Mouse (Mus musculus): ENCODE results near the gene Zfp280c. TPM values are rescaled to one million over a fixed set of nuclear protein-coding genes. Genes with fewer than 3 reads are reported as not detected.

Zfp280c gene
- 11.1 and 11.2 TPM in 2 replicates for polyA plus RNA-seq (2015; fragmentation: Nextera tagmentation; extraction: Ambion mirVana)

DNA sequence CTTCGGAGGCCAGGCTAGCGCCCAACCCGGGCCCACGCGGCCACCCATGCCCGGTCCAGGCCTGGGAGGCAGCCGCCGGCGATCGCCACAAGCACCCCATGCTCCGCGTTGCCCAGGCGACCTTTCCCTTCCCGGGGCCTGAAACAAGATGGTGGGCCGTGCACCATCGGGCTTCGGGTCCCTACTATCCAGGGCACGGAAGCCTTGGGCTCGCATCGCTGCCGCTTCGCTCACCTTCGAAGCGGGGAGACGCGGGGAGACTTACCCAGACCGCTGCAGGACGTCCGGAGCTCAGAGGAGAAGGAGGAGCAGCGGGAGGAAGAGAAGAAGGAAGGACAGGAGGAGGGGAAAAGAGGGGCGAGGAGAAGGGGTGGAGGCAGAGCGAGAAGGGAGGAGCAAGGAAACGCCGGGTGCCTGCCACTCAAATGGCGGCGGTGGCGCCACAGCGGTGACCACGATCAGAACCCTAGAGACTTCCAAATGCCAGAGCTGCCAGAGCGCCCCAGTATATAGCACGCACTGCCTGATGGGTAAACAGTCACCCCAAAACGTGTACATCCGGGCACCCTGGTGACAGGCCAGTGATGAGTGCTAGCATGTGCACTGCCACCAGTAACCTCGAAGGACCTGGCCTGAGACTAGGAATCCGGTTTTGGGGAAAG lies at the start of gene Zfp280c:
TSS of gene Zfp280c (minus strand) at position 406 of the 662 bp plus-strand sequence.
- no peaks in the 10 kb centered on the region for H3K27me3 ChIP-seq
- WGBS: 24% methylated on average over 39 of the region's 45 CpGs
- ATAC-seq (ENCODE audit: low FRiP score): peak; percentile 93
- no peaks in the 10 kb centered on the region for H3K9me3 ChIP-seq
- peak within 1 kb of the TSS; percentile 60 for H3K4me3 ChIP-seq
- H3K4me2 ChIP-seq: peak within 1 kb of the TSS; percentile 56
- H3K9ac ChIP-seq: peak within 1 kb of the TSS; percentile 82
- peak within 1 kb of the TSS; percentile 88 for H3K27ac ChIP-seq
- H3K4me1 ChIP-seq (replicated peaks): peaks cover 6% of the 10 kb centered on the region
- peaks cover 10% of the 10 kb centered on the region for H3K36me3 ChIP-seq

DNA sequence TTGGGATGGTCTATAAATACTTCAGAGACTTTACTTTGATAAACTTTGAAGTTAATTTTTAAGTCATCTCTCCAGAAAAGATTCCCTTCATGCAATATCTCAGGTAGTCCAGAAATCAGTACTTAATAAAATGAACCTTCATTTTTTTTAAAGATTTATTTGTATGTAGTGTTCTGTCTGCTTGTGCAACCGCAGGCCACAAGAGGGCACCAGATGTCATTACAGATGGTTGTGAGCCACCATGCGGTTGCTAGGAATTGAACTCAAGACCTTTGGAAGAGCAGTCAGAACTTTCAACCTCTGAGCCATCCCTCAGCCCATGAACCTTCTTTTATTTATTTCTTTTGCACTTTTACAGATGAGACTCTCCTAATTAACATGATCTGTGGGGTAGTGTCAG lies 42.7 kb upstream of the Zfp280c start:
- no peaks in the 10 kb centered on the region for H3K27me3 ChIP-seq
- H3K4me1 ChIP-seq (replicated peaks): no peaks in the 10 kb centered on the region
- no peak for ATAC-seq (ENCODE audit: low FRiP score)
- H3K9me3 ChIP-seq: no peaks in the 10 kb centered on the region
- H3K36me3 ChIP-seq: peaks cover 6% of the 10 kb centered on the region
- H3K9ac ChIP-seq: no peak overlapping the region
- WGBS: 63% methylated on average over 2 of the region's 2 CpGs
- H3K4me2 ChIP-seq: no peak overlapping the region
- H3K27ac ChIP-seq: no peak overlapping the region
- no peak overlapping the region for H3K4me3 ChIP-seq

DNA sequence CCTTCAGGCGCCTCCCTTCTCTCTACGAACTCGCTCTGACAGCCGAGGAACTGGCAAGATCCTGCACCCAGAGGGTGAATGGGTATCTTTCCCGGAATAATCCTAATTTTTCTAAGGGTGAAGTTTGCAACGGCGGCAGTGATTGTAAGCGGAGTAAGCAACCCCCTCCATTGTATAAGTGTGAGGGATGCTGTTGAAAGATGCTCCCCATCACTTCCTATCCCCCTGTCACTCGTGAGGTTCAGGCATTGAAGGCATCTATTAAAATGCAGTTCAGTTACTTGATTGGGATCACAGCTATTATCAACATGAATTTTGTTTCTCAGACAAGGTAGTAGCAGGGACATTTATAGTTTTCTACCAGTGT lies 29.7 kb upstream of the Zfp280c start:
- H3K27me3 ChIP-seq: no peaks in the 10 kb centered on the region
- peak overlapping the region; percentile 66 for H3K9ac ChIP-seq
- peak overlapping the region; percentile 48 for H3K4me3 ChIP-seq
- H3K27ac ChIP-seq: peak overlapping the region; percentile 81
- H3K4me1 ChIP-seq (replicated peaks): peaks cover 3% of the 10 kb centered on the region; the same call in 1 of the 2 replicates
- ATAC-seq (ENCODE audit: low FRiP score): 0 out of 2 replicates have a peak, but pooled peaks have one; percentile 21
- H3K36me3 ChIP-seq: no peaks in the 10 kb centered on the region
- no peaks in the 10 kb centered on the region for H3K9me3 ChIP-seq
- WGBS: 13% methylated on average over 9 of the region's 9 CpGs
- H3K4me2 ChIP-seq: peak overlapping the region; percentile 57

DNA sequence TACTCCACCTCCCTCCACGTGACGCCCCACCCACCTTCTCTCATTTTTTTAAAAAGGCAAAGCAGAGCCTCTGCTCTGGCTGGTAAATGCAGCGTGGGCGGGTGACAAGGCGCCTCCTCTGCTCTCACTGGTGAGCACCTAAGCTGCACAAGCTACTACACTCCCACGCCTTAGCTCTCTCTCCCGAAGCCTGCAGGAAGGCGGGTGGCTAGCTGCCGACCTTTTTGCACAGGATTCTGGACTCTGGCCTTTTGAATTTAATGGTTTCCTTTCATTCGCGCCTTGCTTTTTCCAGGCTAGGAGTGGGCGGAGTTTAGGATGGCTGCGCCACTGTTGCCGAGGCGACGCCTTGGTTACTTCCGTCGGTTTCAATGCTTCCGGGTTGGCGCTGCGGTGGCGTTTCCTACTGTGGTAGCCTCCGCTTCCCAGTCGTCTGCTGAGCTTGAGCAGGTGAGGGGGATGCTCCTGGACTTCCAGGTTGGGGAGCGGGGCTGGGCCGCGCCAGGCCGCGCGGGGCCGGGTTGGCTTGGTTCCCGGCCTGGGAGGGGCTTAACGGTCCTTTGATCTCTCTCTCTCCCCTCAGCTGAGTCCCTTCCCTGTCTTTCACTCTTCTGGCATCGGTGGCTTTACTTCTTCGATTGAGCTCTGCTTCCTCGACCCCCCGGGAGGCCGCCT lies 29.2 kb upstream of the Zfp280c start, which contains the start of gene Slc25a14:
TSS of gene Slc25a14 (plus strand) at position 35 of the 675 bp plus-strand sequence.
- Histone ChIP-seq H3K9ac (peak within 1 kb of the TSS; percentile 66), H3K4me3 (peak within 1 kb of the TSS; percentile 48), H3K27ac (peak within 1 kb of the TSS; percentile 81), H3K4me1 (replicated peaks) (peaks cover 3% of the 10 kb centered on the region; the same call in 1 of the 2 replicates), H3K9me3 (no peaks in the 10 kb centered on the region), H3K4me2 (peak within 1 kb of the TSS; percentile 57), H3K36me3 (no peaks in the 10 kb centered on the region), H3K27me3 (no peaks in the 10 kb centered on the region)
- WGBS: 18% methylated on average over 29 of the region's 38 CpGs
- ATAC-seq (ENCODE audit: low FRiP score): peak; percentile 98

DNA sequence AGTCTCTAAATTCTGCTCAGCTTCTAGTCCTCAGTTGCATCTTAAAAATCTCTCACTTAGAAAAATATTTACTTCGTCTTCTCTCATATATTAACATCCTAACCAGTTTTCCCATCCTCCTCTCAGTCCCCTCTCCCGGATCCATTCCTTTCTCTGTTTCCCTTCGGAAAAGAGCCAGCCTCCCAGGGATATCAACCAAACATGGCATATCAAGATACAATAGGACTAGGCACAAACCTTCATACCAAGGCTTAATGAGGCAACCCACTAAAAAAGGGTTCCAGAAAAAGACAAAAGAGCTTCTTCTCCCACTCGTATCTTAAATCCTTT lies 28.7 kb upstream of the Zfp280c start:
- Histone ChIP-seq H3K27ac (peak overlapping the region; percentile 81), H3K4me2 (peak overlapping the region; percentile 57), H3K4me1 (replicated peaks) (peaks cover 3% of the 10 kb centered on the region; the same call in 1 of the 2 replicates), H3K9ac (peak overlapping the region; percentile 66), H3K4me3 (peak overlapping the region; percentile 48), H3K27me3 (no peaks in the 10 kb centered on the region), H3K9me3 (no peaks in the 10 kb centered on the region), H3K36me3 (no peaks in the 10 kb centered on the region)
- peak; percentile 66 for ATAC-seq (ENCODE audit: low FRiP score)
- WGBS: 12% methylated on average over 4 of the region's 4 CpGs

DNA sequence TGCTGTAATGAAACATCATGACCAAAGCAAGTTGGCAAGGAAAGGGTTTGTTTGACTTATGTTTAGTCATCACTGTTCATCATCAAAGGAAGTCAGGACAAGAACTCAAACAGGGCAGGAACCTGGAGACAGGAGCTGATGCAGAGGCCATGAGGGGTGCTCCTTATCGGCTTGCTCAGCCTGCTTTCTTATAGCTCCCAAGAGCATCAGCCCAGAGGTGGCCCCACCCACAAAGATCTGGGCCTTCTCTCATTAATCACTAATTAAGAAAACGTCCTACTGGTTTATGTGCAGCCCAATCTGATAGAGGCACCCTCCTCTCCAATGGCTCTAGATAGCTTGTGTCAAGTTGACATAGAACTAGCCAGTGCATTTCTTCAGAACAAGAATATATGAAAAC lies 10.6 kb upstream of the Zfp280c start:
- no peak for ATAC-seq (ENCODE audit: low FRiP score)

DNA sequence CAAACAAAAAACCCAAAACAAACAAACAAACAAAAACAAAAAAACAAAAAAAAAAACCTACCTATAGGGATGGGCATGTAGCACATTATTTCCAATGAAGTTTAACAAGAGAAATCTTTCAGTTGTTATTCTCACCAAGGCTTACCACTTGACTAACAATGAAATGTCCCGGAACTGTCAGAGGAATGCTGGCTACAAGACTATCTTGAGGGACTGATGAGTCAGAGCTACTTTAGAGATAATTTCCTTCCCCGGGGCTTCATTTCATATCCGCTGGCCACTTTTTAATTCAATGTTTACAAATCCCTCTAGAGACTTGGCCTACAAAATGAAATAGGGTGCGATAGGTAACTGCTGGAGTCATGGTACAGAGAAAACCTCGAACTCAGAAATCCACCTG lies 2.6 kb upstream of the Zfp280c start:
- WGBS: 91% methylated on average over 5 of the region's 5 CpGs
- Histone ChIP-seq H3K4me1 (replicated peaks) (peaks cover 6% of the 10 kb centered on the region), H3K27me3 (no peaks in the 10 kb centered on the region), H3K36me3 (no peaks in the 10 kb centered on the region), H3K9ac (no peak overlapping the region), H3K4me2 (no peak overlapping the region), H3K9me3 (no peaks in the 10 kb centered on the region), H3K27ac (no peak overlapping the region), H3K4me3 (no peak overlapping the region)
- no peak for ATAC-seq (ENCODE audit: low FRiP score)

More for the DNA sequence above, 10.6 kb upstream of the Zfp280c start:
- WGBS: 75% methylated on average over 2 of the region's 2 CpGs
- H3K9me3 ChIP-seq: no peaks in the 10 kb centered on the region
- no peak overlapping the region for H3K4me3 ChIP-seq
- no peaks in the 10 kb centered on the region for H3K27me3 ChIP-seq
- H3K36me3 ChIP-seq: no peaks in the 10 kb centered on the region
- no peaks in the 10 kb centered on the region for H3K4me1 ChIP-seq (replicated peaks)
- H3K4me2 ChIP-seq: no peak overlapping the region
- no peak overlapping the region for H3K9ac ChIP-seq
- H3K27ac ChIP-seq: no peak overlapping the region

DNA sequence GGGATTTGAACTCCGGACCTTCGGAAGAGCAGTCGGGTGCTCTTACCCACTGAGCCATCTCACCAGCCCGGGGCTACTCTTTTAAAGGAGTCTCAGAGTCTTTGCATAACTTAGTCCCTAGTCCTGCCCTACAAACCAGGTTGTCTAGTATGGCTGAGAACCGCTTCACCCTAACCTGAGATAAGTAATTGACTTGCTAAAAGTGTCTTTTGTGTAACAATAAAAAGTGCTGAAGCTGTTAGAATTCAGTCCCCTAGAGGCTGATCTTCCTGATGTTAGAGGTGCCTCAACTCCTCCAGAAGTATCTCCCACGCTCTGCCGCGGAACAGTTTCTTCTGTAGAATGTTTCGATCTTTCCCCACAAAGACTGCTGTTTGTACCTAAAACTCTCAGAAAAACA lies 1.7 kb upstream of the Zfp280c start:
- Histone ChIP-seq H3K9me3 (no peaks in the 10 kb centered on the region), H3K4me2 (no peak overlapping the region), H3K27me3 (no peaks in the 10 kb centered on the region), H3K4me3 (no peak overlapping the region), H3K27ac (no peak overlapping the region), H3K9ac (no peak overlapping the region), H3K36me3 (peaks cover 1% of the 10 kb centered on the region; the same call in 1 of the 2 replicates), H3K4me1 (replicated peaks) (peaks cover 6% of the 10 kb centered on the region)
- no peak for ATAC-seq (ENCODE audit: low FRiP score)
- WGBS: 79% methylated on average over 9 of the region's 9 CpGs

DNA sequence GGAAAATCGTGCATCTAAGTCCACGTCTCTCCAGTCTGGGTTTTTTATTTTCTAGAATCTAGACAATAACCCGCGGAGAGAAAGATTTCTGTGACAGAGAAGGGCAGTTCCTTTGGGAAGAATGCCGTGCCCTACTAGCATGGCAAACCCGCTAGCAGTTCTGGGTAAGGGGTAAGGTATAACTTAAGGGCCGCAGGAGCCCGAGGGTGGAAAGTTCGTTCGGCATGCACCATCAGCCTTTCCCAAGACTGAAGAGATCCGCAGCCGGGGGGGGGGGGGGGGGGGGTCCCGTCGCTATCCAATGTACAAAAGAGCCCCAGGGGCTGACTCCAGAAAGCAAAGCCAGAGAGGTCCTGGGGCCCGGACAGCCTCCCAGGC lies 594 bp downstream of the Zfp280c start:
- Histone ChIP-seq H3K4me3 (peak overlapping the region; percentile 60), H3K9ac (peak overlapping the region; percentile 82), H3K4me1 (replicated peaks) (peaks cover 6% of the 10 kb centered on the region), H3K4me2 (peak overlapping the region; percentile 56), H3K36me3 (peaks cover 10% of the 10 kb centered on the region), H3K27me3 (no peaks in the 10 kb centered on the region), H3K27ac (peak overlapping the region; percentile 88), H3K9me3 (no peaks in the 10 kb centered on the region)
- 19% methylated on average over 13 of the region's 15 CpGs for WGBS
- peak; percentile 59; the same call in 1 of the 2 replicates for ATAC-seq (ENCODE audit: low FRiP score)

DNA sequence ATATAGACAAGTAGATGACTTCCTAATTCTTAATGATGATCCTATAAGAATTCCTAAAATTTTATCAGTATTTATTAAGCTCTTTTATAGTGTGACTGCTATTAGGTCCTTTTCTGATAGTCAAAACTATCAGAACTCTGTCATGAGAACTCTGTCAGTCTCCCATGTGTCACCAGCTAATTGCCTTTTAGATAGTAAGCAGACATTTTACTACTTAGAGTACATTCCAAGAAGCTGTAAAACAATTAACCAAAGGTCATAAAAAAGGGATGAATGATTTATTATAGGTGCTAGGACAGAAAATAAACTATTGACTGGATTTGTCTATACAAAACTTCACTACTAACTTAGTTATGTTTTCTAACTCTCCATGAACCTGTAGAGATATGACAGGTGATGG lies 11.0 kb downstream of the Zfp280c start:
- ATAC-seq (ENCODE audit: low FRiP score): no peak
- no peak overlapping the region for H3K4me2 ChIP-seq
- no peak overlapping the region for H3K4me3 ChIP-seq
- H3K27ac ChIP-seq: no peak overlapping the region
- no peaks in the 10 kb centered on the region for H3K4me1 ChIP-seq (replicated peaks)
- no peaks in the 10 kb centered on the region for H3K27me3 ChIP-seq
- peaks cover 20% of the 10 kb centered on the region for H3K36me3 ChIP-seq
- H3K9ac ChIP-seq: no peak overlapping the region
- H3K9me3 ChIP-seq: no peaks in the 10 kb centered on the region

DNA sequence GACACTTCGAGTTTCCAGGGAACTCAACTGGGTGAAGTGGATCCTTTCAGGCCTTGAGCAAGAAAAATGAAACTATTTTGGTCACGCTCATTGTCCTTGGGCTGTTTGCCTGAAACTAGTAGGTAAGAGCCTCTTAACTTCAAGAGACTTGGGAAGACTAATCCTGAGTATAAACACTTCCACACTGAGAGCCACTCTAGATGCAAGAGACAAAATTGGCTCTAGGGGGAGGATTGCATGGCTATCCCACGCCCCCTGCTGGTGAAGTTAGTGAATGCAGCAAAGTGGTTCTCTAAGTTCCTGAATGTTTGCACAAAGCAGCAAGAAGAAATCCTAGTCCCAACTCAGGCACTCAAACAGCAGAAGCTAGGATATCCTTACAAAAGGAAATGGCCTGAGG lies 62.1 kb downstream of the Zfp280c start:
- Histone ChIP-seq H3K27ac (no peak overlapping the region), H3K27me3 (no peaks in the 10 kb centered on the region), H3K36me3 (peaks cover 6% of the 10 kb centered on the region), H3K4me3 (no peak overlapping the region), H3K4me1 (replicated peaks) (no peaks in the 10 kb centered on the region), H3K4me2 (no peak overlapping the region), H3K9me3 (no peaks in the 10 kb centered on the region), H3K9ac (no peak overlapping the region)
- 29% methylated on average over 3 of the region's 3 CpGs for whole genome bisulfite sequencing
- no peak for ATAC-seq (ENCODE audit: low FRiP score)

DNA sequence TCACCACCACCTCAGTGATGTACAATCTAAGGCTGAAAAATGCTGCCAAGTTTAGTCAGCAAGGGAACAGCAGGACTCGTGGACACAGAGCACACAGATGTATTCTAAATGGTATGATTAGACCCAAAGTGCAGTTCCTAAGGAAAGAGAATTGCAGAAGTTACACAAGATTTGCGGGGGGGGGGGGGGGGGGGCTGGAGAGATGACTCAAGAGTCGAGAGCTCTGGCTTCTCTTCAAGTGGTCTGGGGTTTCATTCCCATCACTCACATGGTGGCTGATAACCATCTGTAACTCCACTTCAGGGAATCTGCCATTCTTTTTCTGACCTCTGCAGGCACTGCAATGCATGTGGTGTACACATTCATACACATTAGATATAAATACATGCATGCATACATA lies 67.9 kb downstream of the Zfp280c start:
- no peak overlapping the region for H3K4me3 ChIP-seq
- no peak for ATAC-seq (ENCODE audit: low FRiP score)
- no peak overlapping the region for H3K27ac ChIP-seq
- H3K9ac ChIP-seq: no peak overlapping the region
- no peaks in the 10 kb centered on the region for H3K9me3 ChIP-seq
- H3K4me1 ChIP-seq (replicated peaks): peaks cover 21% of the 10 kb centered on the region
- H3K27me3 ChIP-seq: no peaks in the 10 kb centered on the region
- H3K36me3 ChIP-seq: peaks cover 6% of the 10 kb centered on the region
- H3K4me2 ChIP-seq: no peak overlapping the region
- 59% methylated on average over 2 of the region's 3 CpGs for WGBS

DNA sequence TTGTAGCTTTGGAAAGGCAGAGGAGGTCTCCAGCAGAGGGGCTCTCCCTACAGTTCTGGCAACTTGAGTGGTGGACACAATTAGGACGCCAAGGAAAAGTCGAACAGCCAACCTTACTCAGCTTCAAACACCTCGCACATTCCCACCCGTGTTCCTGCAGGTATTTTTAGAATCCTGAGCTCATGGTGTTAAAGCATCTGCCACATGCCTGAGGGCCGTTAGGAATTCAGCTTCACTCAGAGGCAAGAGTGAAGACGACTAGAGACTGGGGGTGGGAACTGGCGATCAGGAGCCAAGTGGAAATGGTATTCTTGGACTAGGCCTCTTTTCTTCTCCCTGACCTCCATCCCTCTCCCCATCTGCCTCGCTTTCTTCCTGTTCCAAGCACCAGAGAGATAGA lies 68.4 kb downstream of the Zfp280c start:
- no peak for ATAC-seq (ENCODE audit: low FRiP score)
- no peaks in the 10 kb centered on the region for H3K9me3 ChIP-seq
- no peak overlapping the region for H3K4me3 ChIP-seq
- WGBS: 76% methylated on average over 8 of the region's 8 CpGs
- H3K27me3 ChIP-seq: no peaks in the 10 kb centered on the region
- no peak overlapping the region for H3K9ac ChIP-seq
- peaks cover 6% of the 10 kb centered on the region for H3K36me3 ChIP-seq
- H3K4me2 ChIP-seq: no peak overlapping the region
- no peak overlapping the region for H3K27ac ChIP-seq
- peaks cover 23% of the 10 kb centered on the region for H3K4me1 ChIP-seq (replicated peaks)

Measured in hindbrain, embryonic 13.5 days (tissue).